Mouse (Mus musculus) brain, embryonic 14.5 days (tissue): ENCODE measurements around the gene Cdon.

ENCODE experiments used
- CTCF ChIP-seq: fragments of 200-500 bp; IDR thresholded peaks from 2 replicates; pipeline ENCODE4 v1.5.1; 2012; ENCODE audit warnings: inconsistent platforms, mild to moderate bottlenecking, moderate library complexity, borderline replicate concordance; ENCODE audit not compliant: insufficient read depth, insufficient read length; ENCODE audit errors: extremely low read depth
- POLR2A ChIP-seq: fragments of 200-500 bp; IDR thresholded peaks from 2 replicates; pipeline ENCODE4 v1.6.1; 2012; ENCODE audit warnings: mild to moderate bottlenecking, inconsistent platforms, borderline replicate concordance; ENCODE audit not compliant: poor library complexity, insufficient read depth, insufficient read length, severe bottlenecking; ENCODE audit errors: extremely low read depth

GRCm38 (mm10) chr9:35529796-35530195 is 108.9 kb downstream of the Cdon start:
- no peak for TF ChIP-seq CTCF
- TF ChIP-seq POLR2A, result no peak
